Mouse (Mus musculus) erythroblast, embryonic 14.5 days (primary cell): ENCODE measurements around the gene Cyp2b10.

Experiments used
- GATA1 ChIP-seq: IDR thresholded peaks from 2 replicates; pipeline ENCODE4 v1.6.1; 2012; ENCODE audit warnings: low read length, inconsistent platforms, mixed read lengths
- TAL1 ChIP-seq: IDR thresholded peaks from 3 replicates; pipeline ENCODE4 v1.6.1; 2012; ENCODE audit warnings: low read length, inconsistent platforms, mixed read lengths

DNA sequence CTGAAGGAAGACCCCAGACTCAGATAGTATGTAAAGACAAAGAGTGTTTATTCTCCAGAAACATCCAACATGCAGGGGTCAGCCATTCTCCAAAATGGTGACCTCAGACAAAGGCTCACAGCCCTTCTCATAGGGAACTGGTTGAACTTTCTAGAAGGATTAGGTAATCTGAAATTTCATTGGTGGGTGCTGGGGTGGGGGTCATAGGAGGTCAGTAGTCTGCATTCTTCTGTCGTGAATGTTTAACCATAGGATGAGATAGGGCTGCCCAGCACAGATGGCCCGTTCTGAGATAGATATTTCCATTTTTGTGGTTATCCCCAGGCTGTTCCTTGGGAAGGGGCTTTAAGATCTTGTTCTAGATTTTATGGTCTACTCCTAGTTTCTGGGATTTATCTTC, 35.1 kb upstream of the Cyp2b10 start:
- no peak for TF ChIP-seq TAL1
- no peak for TF ChIP-seq GATA1
